Mouse (Mus musculus): Measurements from ENCODE around the gene Synrg.
A peak's percentile ranks its signal among the peaks of the same experiment; 100 is the strongest.

The Synrg gene

GRCm38 (mm10) chr11:83963991-83964921 is at the start of gene Synrg:
TSS of gene Synrg (plus strand) at chr11:83964428.
- DNase-seq (ENCODE audit: low read depth, low spot score), result peak; percentile 77

- DNase-seq (ENCODE audit: low read depth, low spot score), result no peak
Measured at GRCm38 (mm10) chr11:83914501-83914900, 49.7 kb upstream of the Synrg start.

- DNase-seq (ENCODE audit: low read depth, low spot score), result no peak
Measured at GRCm38 (mm10) chr11:83922600-83922999, 41.6 kb upstream of the Synrg start.

- DNase-seq (ENCODE audit: low read depth, low spot score), result peak; percentile 47
Measured at GRCm38 (mm10) chr11:83927097-83927496, 37.1 kb upstream of the Synrg start.

GRCm38 (mm10) chr11:83932506-83933106 is 31.6 kb upstream of the Synrg start:
- DNase-seq (ENCODE audit: low read depth, low spot score), result no peak

GRCm38 (mm10) chr11:83933376-83933775 is 30.9 kb upstream of the Synrg start:
- DNase-seq (ENCODE audit: low read depth, low spot score), result no peak

GRCm38 (mm10) chr11:83935986-83936665 is 28.1 kb upstream of the Synrg start:
- DNase-seq (ENCODE audit: low read depth, low spot score), result peak; percentile 90

- peak; percentile 4 for DNase-seq (ENCODE audit: low read depth, low spot score)
Measured at GRCm38 (mm10) chr11:83938556-83938955, 25.7 kb upstream of the Synrg start.

- DNase-seq (ENCODE audit: low read depth, low spot score), result peak; percentile 95
Measured at GRCm38 (mm10) chr11:83941950-83942840, 22.0 kb upstream of the Synrg start, which contains the start of gene Ddx52. TSS of gene Ddx52 (plus strand) at chr11:83942062.

- no peak for DNase-seq (ENCODE audit: low read depth, low spot score)
Measured at GRCm38 (mm10) chr11:83956822-83957221, 7.4 kb upstream of the Synrg start.

GRCm38 (mm10) chr11:83961983-83962382 is 2.2 kb upstream of the Synrg start:
- DNase-seq (ENCODE audit: low read depth, low spot score), result no peak

GRCm38 (mm10) chr11:83967436-83968204 is 3.4 kb downstream of the Synrg start:
- DNase-seq (ENCODE audit: low read depth, low spot score), result peak; percentile 38

GRCm38 (mm10) chr11:83968205-83968575 is 4.0 kb downstream of the Synrg start:
- DNase-seq (ENCODE audit: low read depth, low spot score), result no peak

GRCm38 (mm10) chr11:83969040-83969439 is 4.8 kb downstream of the Synrg start:
- no peak for DNase-seq (ENCODE audit: low read depth, low spot score)

- no peak for DNase-seq (ENCODE audit: low read depth, low spot score)
Measured at GRCm38 (mm10) chr11:83974561-83975346, 10.5 kb downstream of the Synrg start.

GRCm38 (mm10) chr11:83975488-83975887 is 11.3 kb downstream of the Synrg start:
- DNase-seq (ENCODE audit: low read depth, low spot score), result no peak

GRCm38 (mm10) chr11:83976236-83976977 is 12.2 kb downstream of the Synrg start:
- no peak for DNase-seq (ENCODE audit: low read depth, low spot score)

GRCm38 (mm10) chr11:83977810-83978209 is 13.6 kb downstream of the Synrg start:
- no peak for DNase-seq (ENCODE audit: low read depth, low spot score)

- DNase-seq (ENCODE audit: low read depth, low spot score), result no peak
Measured at GRCm38 (mm10) chr11:83979992-83980391, 15.8 kb downstream of the Synrg start.
